Mouse (Mus musculus) ES-Bruce4 (cell line): Measurements from ENCODE around the gene Supt4a.

Source experiments
- CTCF ChIP-seq: IDR thresholded peaks from one replicate; pipeline ENCODE4 v1.8.1; 2011; ENCODE audit warnings: low read depth, low read length
- EP300 ChIP-seq: IDR thresholded peaks from 2 replicates; pipeline ENCODE4 v1.6.1; 2011; ENCODE audit warnings: low read depth, low read length; ENCODE audit not compliant: insufficient read depth
- POLR2A ChIP-seq: IDR thresholded peaks from one replicate; pipeline ENCODE4 v1.8.1; 2011; ENCODE audit warnings: low read length; ENCODE audit not compliant: insufficient read depth

GRCm38 (mm10) chr11:87750521-87750920 lies 13.2 kb downstream of the Supt4a start:
- TF ChIP-seq CTCF = no peak
- no peak for TF ChIP-seq POLR2A
- TF ChIP-seq EP300 = no peak
